Mouse (Mus musculus) liver, embryonic 14.5 days (tissue): Measurements from ENCODE around the gene Rab11fip2.

Source experiments
- CTCF ChIP-seq: IDR thresholded peaks from 2 replicates; pipeline ENCODE4 v1.5.1; 2016; ENCODE audit warnings: antibody characterized with exemption, low read depth, control low read depth
- EP300 ChIP-seq: IDR thresholded peaks from 2 replicates; pipeline ENCODE4 v1.6.1; 2016; ENCODE audit warnings: antibody characterized with exemption, low read depth

- no peak for TF ChIP-seq CTCF
- no peak for TF ChIP-seq EP300
These were observed 11.4 kb downstream of the Rab11fip2 start for GRCm38 (mm10) chr19:59932085-59932484.
